In genomic region chr13:63544967-63545253, GRCm38 (mm10) we compare ENCODE assay signal across 15 mouse cellular contexts. TPM values are rescaled to one million over a fixed set of nuclear protein-coding genes. Genes with fewer than 3 reads are reported as not detected.
DNase-seq lines count a peak whose midpoint lies in the region; ATAC-seq lines count a peak whose summit lies in the region.
"Had no signal": no experiment of that assay in that cellular context is flagged by ENCODE, and none has a peak within 500 bp of the region (broad histone marks: within the 10 kb centered on the region; RNA-seq: fewer than 3 reads in every experiment).

No protein-coding gene starts in this region.

- 55% methylated on average over 5 of the region's 5 CpGs for WGBS in kidney, embryonic 15.5 days
- 9% methylated on average over 5 of the region's 5 CpGs for WGBS in forebrain, embryonic 15.5 days
- 41% methylated on average over 5 of the region's 5 CpGs for WGBS in neural tube, embryonic 15.5 days

- H3K27ac ChIP-seq in kidney, embryonic 15.5 days: 0 out of 2 replicates have a peak overlapping the region, but pooled peaks have one; percentile 11
- peak overlapping the region; percentile 63 for H3K27ac ChIP-seq in forebrain, embryonic 15.5 days (replicated peaks)
- H3K27ac ChIP-seq in neural tube, embryonic 15.5 days (replicated peaks): peak overlapping the region; percentile 37; the same call in 1 of the 2 replicates

- peaks cover 48% of the 10 kb centered on the region for H3K4me1 ChIP-seq in kidney, embryonic 15.5 days
- H3K4me1 ChIP-seq in forebrain, embryonic 15.5 days: peaks cover 52% of the 10 kb centered on the region
- peaks cover 33% of the 10 kb centered on the region for H3K4me1 ChIP-seq in neural tube, embryonic 15.5 days

- no peaks in the 10 kb centered on the region for H3K9me3 ChIP-seq in kidney, embryonic 15.5 days (replicated peaks)
- H3K9me3 ChIP-seq in forebrain, embryonic 15.5 days: no peaks in the 10 kb centered on the region
- H3K9me3 ChIP-seq in neural tube, embryonic 15.5 days (replicated peaks): no peaks in the 10 kb centered on the region
- H3K9me3 ChIP-seq: G1E had no signal

- ATAC-seq in kidney, embryonic 15.5 days (replicated peaks; ENCODE audit: low FRiP score): no peak
- ATAC-seq in forebrain, embryonic 15.5 days (replicated peaks): 0 out of 2 replicates have a peak, but pooled peaks have one; percentile 27
- ATAC-seq in neural tube, embryonic 15.5 days (ENCODE audit: low FRiP score): no peak
- ATAC-seq: inflammation-experienced regulatory T-cells, adult 6 months had no signal

- no peak overlapping the region for H3K9ac ChIP-seq in kidney, embryonic 15.5 days
- no peak overlapping the region for H3K9ac ChIP-seq in forebrain, embryonic 15.5 days (replicated peaks)
- H3K9ac ChIP-seq in neural tube, embryonic 15.5 days (replicated peaks): no peak overlapping the region; the same call in 1 of the 2 replicates

- no peak for DNase-seq in kidney, adult 18-20 months
- DNase-seq in lung, postnatal 36 days: peak; percentile 32
- DNase-seq in lung, postnatal 4 days: no peak
- DNase-seq in cerebellum, postnatal 4 days (ENCODE audit: low spot score in 2 of 2): no peak
- DNase-seq: cerebellum, adult 11 months; cerebellum, postnatal 25 days; kidney, postnatal 4 days; layer of hippocampus, postnatal 36 days; lung, adult 2 months; right cerebral cortex, postnatal 14 days had no signal

- no peak overlapping the region for H3K4me2 ChIP-seq in kidney, embryonic 15.5 days
- peak overlapping the region; percentile 32 for H3K4me2 ChIP-seq in forebrain, embryonic 15.5 days (replicated peaks)
- peak overlapping the region; percentile 5; the same call in 1 of the 2 replicates for H3K4me2 ChIP-seq in neural tube, embryonic 15.5 days

- H3K27me3 ChIP-seq in kidney, embryonic 15.5 days: no peaks in the 10 kb centered on the region
- peaks cover 26% of the 10 kb centered on the region for H3K27me3 ChIP-seq in forebrain, embryonic 15.5 days
- H3K27me3 ChIP-seq in neural tube, embryonic 15.5 days (replicated peaks): no peaks in the 10 kb centered on the region

- H3K4me3 ChIP-seq in kidney, embryonic 15.5 days (replicated peaks): no peak overlapping the region
- H3K4me3 ChIP-seq in forebrain, embryonic 15.5 days: no peak overlapping the region; the same call in 1 of the 2 replicates
- H3K4me3 ChIP-seq in neural tube, embryonic 15.5 days (replicated peaks): no peak overlapping the region

- H3K36me3 ChIP-seq in kidney, embryonic 15.5 days: peaks cover 77% of the 10 kb centered on the region
- peaks cover 24% of the 10 kb centered on the region for H3K36me3 ChIP-seq in forebrain, embryonic 15.5 days
- H3K36me3 ChIP-seq in neural tube, embryonic 15.5 days: peaks cover 36% of the 10 kb centered on the region

RNA-seq across cellular contexts. Expression of gene Ptch1, which starts 28.5 kb away (rescaled TPM):
- polyA plus RNA-seq in kidney, embryonic 15.5 days (2015; fragmentation: Nextera tagmentation; extraction: Ambion mirVana): 15.8 and 17.3 TPM in 2 replicates
- 9.0 and 10.2 TPM in 2 replicates for polyA plus RNA-seq in forebrain, embryonic 15.5 days (2015; fragmentation: Nextera tagmentation; extraction: Ambion mirVana)
- polyA plus RNA-seq in neural tube, embryonic 15.5 days (2015; fragmentation: Nextera tagmentation; extraction: Ambion mirVana): 16.9 and 17.5 TPM in 2 replicates

RNA-seq across cellular contexts. Expression of gene Fancc, which starts 47.8 kb away (rescaled TPM):
- 21.8 and 22.1 TPM in 2 replicates for polyA plus RNA-seq in kidney, embryonic 15.5 days (2015; fragmentation: Nextera tagmentation; extraction: Ambion mirVana)
- polyA plus RNA-seq in forebrain, embryonic 15.5 days (2015; fragmentation: Nextera tagmentation; extraction: Ambion mirVana): 13.2 and 14.5 TPM in 2 replicates
- polyA plus RNA-seq in neural tube, embryonic 15.5 days (2015; fragmentation: Nextera tagmentation; extraction: Ambion mirVana): 12.8 and 14.4 TPM in 2 replicates

Comparison
In these comparisons a context has a peak if more than half of its experiments do, and no peak if none do; other contexts are left out.
1. H3K27ac ChIP-seq: peak in every context shown above with its lines; median percentile 63 in forebrain, embryonic 15.5 days; 37 in neural tube, embryonic 15.5 days; 11 in kidney, embryonic 15.5 days.